Mouse (Mus musculus): ENCODE data around the gene Padi1.

Padi1 gene

GRCm38 (mm10) chr4:140817413-140817812 is 28.2 kb downstream of the Padi1 start:
- DNase-seq (ENCODE audit: low spot score in 2 of 2), result no peak

- DNase-seq (ENCODE audit: low spot score in 2 of 2), result no peak
These were observed 29.3 kb downstream of the Padi1 start for GRCm38 (mm10) chr4:140815996-140816917.

DNA sequence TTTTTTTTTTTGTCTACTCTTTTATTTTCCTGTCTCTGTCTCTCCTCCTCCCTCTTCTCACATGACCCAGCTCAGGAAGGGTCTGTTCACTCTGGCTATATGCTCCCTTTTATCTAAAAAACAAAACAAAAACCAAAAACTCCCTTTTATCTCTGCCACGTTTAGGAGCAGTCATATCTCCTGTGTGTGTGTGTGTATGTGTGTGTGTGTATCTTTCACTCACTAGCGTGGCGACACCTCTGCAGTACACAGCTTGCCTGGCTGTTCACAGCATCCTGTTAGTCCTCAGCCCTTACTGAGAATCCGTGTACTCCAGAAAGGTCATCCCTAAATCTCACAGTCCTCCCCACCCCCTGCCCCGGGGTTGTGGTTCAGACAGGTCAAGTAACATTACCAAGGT is 30.1 kb downstream of the Padi1 start:
- DNase-seq (ENCODE audit: low spot score in 2 of 2), result no peak

GRCm38 (mm10) chr4:140814241-140815225 is 31.0 kb downstream of the Padi1 start:
- DNase-seq (ENCODE audit: low spot score in 2 of 2), result no peak

GRCm38 (mm10) chr4:140813358-140814185 is 32.0 kb downstream of the Padi1 start:
- DNase-seq (ENCODE audit: low spot score in 2 of 2), result no peak

DNA sequence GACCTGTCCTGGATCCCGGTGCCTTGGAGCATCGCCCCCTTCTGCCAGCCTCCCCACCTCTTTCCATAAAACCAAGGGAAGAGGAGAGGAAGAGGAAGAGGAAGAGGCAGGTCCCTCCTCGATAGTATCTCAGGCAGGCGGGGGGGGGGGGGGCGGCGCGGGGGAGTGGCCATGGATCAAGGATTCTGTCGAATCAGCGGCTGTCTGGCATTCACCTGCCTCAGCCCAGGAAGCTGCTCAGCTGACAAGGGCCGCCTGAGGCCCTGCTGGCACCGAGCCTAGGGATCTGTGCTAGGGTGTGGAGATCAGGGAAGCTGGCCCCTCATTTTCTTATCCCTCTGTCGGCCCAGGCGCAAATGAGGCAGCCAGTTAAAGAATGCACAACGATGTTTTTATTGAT is 33.0 kb downstream of the Padi1 start:
- DNase-seq (ENCODE audit: low spot score in 2 of 2), result no peak

DNA sequence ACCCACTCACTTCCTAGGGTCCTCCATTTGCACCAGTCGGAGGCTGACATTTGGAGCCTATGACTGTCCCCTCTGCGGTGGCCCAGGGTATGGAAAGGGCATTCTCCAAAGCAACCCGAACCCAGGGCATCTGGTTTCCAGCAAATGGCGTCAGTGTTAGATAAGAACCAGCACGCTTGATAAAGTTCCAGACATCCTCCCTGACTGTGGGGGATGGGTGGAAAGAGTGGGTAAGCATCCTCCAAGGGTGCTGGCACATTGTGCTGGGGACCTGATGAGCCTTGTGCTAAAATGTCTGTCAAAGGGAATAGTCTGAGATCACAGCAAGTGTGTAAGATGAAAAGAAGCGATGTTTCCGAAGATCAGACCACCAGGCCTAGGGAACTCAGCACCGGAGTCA is 33.4 kb downstream of the Padi1 start:
- DNase-seq (ENCODE audit: low spot score in 2 of 2), result no peak

GRCm38 (mm10) chr4:140810458-140811260 is 34.9 kb downstream of the Padi1 start, which contains the start of gene Padi3:
Gene Padi3, minus strand, starts transcription at chr4:140810648.
- no peak for DNase-seq (ENCODE audit: low spot score in 2 of 2)

- no peak for DNase-seq (ENCODE audit: low spot score in 2 of 2)
These were observed 36.5 kb downstream of the Padi1 start for GRCm38 (mm10) chr4:140809118-140809517.

DNA sequence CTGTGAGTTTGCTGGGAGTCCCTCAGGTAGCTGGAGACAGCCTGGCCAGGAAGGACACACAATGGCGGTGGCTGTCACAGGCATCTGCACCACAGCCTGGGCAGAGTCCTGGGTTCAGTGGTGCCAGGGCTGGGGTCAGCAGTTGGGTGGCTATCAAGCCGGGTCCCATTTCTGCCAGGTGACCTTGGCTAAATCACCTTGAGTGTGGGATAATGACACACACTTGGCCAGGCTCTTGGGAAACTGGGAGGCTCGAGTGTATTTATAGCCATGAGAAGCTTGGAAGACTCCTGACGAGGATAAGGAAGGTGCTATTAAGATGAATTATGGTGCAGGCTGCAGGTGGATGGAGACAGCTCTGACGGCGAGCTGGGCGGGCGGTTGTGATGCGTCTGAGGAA is 41.0 kb downstream of the Padi1 start:
- no peak for DNase-seq (ENCODE audit: low spot score in 2 of 2)

GRCm38 (mm10) chr4:140801364-140801763 is 44.2 kb downstream of the Padi1 start:
- DNase-seq (ENCODE audit: low spot score in 2 of 2), result no peak

DNA sequence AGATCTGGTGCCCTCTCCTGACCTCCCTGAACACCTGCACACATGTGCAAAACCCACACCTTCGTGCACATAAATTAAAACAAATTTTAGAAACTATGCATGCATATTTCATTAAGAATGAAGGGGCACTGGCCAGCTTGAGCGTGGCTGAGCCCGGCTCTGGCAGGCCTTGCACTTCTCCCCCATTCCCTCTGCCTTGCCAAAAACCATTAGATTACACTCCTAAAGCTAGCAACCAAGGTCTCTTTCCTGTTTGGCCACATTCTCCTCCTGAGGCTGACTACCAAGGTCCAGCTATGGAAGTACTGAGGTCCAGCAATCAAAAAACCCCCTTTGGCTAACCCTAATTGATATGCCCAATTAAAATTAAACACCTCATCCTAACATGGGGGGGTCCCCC is 48.8 kb downstream of the Padi1 start:
- no peak for DNase-seq (ENCODE audit: low spot score in 2 of 2)

GRCm38 (mm10) chr4:140794678-140795077 is 50.9 kb downstream of the Padi1 start:
- DNase-seq (ENCODE audit: low spot score in 2 of 2), result no peak

- DNase-seq (ENCODE audit: low spot score in 2 of 2), result no peak
These were observed 51.8 kb downstream of the Padi1 start for GRCm38 (mm10) chr4:140793795-140794194.

GRCm38 (mm10) chr4:140792584-140792983 is 53.0 kb downstream of the Padi1 start:
- DNase-seq (ENCODE audit: low spot score in 2 of 2), result no peak

GRCm38 (mm10) chr4:140791071-140791470 is 54.5 kb downstream of the Padi1 start:
- DNase-seq (ENCODE audit: low spot score in 2 of 2), result no peak

GRCm38 (mm10) chr4:140789983-140790382 is 55.6 kb downstream of the Padi1 start:
- DNase-seq (ENCODE audit: low spot score in 2 of 2), result no peak

GRCm38 (mm10) chr4:140788983-140789382 is 56.6 kb downstream of the Padi1 start:
- DNase-seq (ENCODE audit: low spot score in 2 of 2), result peak in 1 of 2 experiments; percentile 38

GRCm38 (mm10) chr4:140788264-140788663 is 57.3 kb downstream of the Padi1 start:
- DNase-seq (ENCODE audit: low spot score in 2 of 2), result no peak

GRCm38 (mm10) chr4:140787414-140787813 is 58.2 kb downstream of the Padi1 start:
- DNase-seq (ENCODE audit: low spot score in 2 of 2), result no peak

GRCm38 (mm10) chr4:140785217-140785616 is 60.4 kb downstream of the Padi1 start:
- no peak for DNase-seq (ENCODE audit: low spot score in 2 of 2)
